Mouse (Mus musculus) hindbrain, embryonic 14.5 days (tissue): Measurements from ENCODE around the gene Cntnap5c. TPM values are rescaled to one million over a fixed set of nuclear protein-coding genes. Genes with fewer than 3 reads are reported as not detected.
"Not testable (repeated sequence)": the region's sequence is repeated elsewhere in the genome, so short reads cannot be mapped to it uniquely, and the experiment has no call there.

Source experiments
- ATAC-seq: fragments of 200-750 bp; cut with Nextera tagmentation; 2 replicates; pipeline ENCODE4 v1.8.0; 2017; ENCODE audit warnings: moderate number of reproducible peaks, mild to moderate bottlenecking, moderate TSS enrichment, moderate library complexity; ENCODE audit not compliant: low FRiP score
- DNase-seq: peaks from one replicate; pipeline ENCODE4 v3.0.0-alpha.2; 2015; ENCODE audit warnings: low spot score
- H3K27ac ChIP-seq: fragments of 300-500 bp; sonication (generic); 2 replicates; pipeline ENCODE4 v1.5.1; 2014; ENCODE audit warnings: mild to moderate bottlenecking, moderate library complexity
- H3K27me3 ChIP-seq: fragments of 300-500 bp; sonication (generic); 2 replicates; pipeline ENCODE4 v1.6.1; 2014; ENCODE audit warnings: mild to moderate bottlenecking, low read length, mixed read lengths; ENCODE audit not compliant: control insufficient read depth, insufficient read depth
- H3K36me3 ChIP-seq: fragments of 300-500 bp; sonication (generic); replicated peaks from 2 replicates; pipeline ENCODE4 v1.6.1; 2014; ENCODE audit not compliant: control insufficient read depth, insufficient read depth
- H3K4me1 ChIP-seq: fragments of 300-500 bp; sonication (generic); replicated peaks from 2 replicates; pipeline ENCODE4 v1.6.1; 2014; ENCODE audit warnings: antibody characterized with exemption, low read length, mixed read lengths; ENCODE audit not compliant: control insufficient read depth, insufficient read depth
- H3K4me2 ChIP-seq: fragments of 300-500 bp; sonication (generic); replicated peaks from 2 replicates; pipeline ENCODE4 v1.6.1; 2014; ENCODE audit warnings: mild to moderate bottlenecking, moderate library complexity
- H3K4me3 ChIP-seq: fragments of 300-500 bp; sonication (generic); replicated peaks from 2 replicates; pipeline ENCODE4 v1.5.1; 2014; ENCODE audit warnings: mild to moderate bottlenecking, low read length
- H3K9ac ChIP-seq: fragments of 300-500 bp; sonication (generic); 2 replicates; pipeline ENCODE4 v1.6.1; 2014
- H3K9me3 ChIP-seq: fragments of 300-500 bp; sonication (generic); 2 replicates; pipeline ENCODE4 v1.6.1; 2016; ENCODE audit warnings: low read length; ENCODE audit not compliant: control insufficient read depth
- WGBS: fragments of 180-500 bp; shearing (Covaris S2); extraction: QIAGEN DNeasy Blood & Tissue Kit; methylation state at CpG from one replicate; pipeline ENCODE4 v1.1.7; 2014; 5-methylcytosine and 5-hydroxymethylcytosine counted together
- polyA plus RNA-seq: library from polyadenylated mRNA; unstranded; fragments of >200 nt; fragmentation: Nextera tagmentation; extraction: Ambion mirVana; gene quantifications from 2 replicates; pipeline ENCODE4 v1.2.1, GENCODE M21; 2014

Gene Cntnap5c
- polyA plus RNA-seq, 1 experiment from 2014 or later, result 2.0 TPM

DNA sequence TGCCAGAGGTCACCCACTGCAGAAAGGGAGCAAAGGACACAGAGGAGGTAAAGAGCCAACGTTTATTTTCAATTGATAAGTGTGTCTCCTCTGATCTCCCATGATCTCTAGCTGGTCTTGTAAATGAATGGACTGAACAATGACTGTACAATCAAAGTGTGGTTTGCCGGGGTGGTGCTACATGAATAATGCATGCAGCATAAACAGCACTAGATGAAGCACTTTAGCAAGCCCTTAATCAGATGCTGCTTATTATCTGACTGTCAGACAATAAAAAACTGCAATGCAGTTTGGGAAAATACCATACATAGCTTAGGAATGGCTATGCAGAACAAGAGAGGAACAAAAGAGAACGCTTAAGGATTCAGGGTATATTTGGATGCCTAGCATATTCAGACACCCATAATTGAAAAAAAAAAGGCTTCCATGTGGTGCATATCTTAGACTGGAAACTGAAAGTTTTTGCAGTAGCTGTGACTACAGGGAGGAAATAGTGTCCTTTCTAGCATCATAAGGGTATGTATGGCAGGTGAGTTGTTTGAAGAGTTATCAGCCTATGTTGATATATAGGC is 30.1 kb downstream of the Cntnap5c start:
- Histone ChIP-seq H3K4me3 (no peak overlapping the region), H3K4me1 (no peaks in the 10 kb centered on the region), H3K9ac (no peak overlapping the region), H3K36me3 (no peaks in the 10 kb centered on the region), H3K27ac (no peak overlapping the region), H3K27me3 (no peaks in the 10 kb centered on the region), H3K9me3 (no peaks in the 10 kb centered on the region), H3K4me2 (no peak overlapping the region)
- ATAC-seq, result no peak
- DNase-seq, result no peak
- WGBS, result 16% methylated on average over 3 of the region's 3 CpGs

DNA sequence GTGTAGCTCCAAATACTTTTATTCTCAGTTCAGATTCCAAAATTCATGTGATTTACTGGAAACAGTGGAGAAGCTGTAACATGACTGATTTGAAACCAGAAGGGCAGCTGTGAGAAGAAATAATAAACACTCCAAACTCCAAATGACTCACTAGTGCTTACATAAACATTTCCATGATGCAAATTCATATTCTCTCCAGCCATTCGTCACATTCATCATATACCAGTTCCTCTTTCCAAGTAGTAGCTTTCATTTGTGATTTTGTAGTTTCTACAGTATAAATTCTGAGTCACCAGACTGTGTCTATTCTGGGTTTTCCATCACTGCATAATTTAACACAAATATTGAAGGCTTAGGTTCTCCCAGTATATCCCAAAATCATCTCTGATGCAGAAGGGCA is 31.8 kb downstream of the Cntnap5c start:
- Histone ChIP-seq H3K9me3 (no peaks in the 10 kb centered on the region), H3K4me2 (no peak overlapping the region), H3K4me3 (no peak overlapping the region), H3K27ac (no peak overlapping the region), H3K4me1 (no peaks in the 10 kb centered on the region), H3K9ac (no peak overlapping the region), H3K36me3 (no peaks in the 10 kb centered on the region), H3K27me3 (no peaks in the 10 kb centered on the region)
- no peak for DNase-seq
- no peak for ATAC-seq
- 82% methylated on average over 1 of the region's 1 CpGs for WGBS

DNA sequence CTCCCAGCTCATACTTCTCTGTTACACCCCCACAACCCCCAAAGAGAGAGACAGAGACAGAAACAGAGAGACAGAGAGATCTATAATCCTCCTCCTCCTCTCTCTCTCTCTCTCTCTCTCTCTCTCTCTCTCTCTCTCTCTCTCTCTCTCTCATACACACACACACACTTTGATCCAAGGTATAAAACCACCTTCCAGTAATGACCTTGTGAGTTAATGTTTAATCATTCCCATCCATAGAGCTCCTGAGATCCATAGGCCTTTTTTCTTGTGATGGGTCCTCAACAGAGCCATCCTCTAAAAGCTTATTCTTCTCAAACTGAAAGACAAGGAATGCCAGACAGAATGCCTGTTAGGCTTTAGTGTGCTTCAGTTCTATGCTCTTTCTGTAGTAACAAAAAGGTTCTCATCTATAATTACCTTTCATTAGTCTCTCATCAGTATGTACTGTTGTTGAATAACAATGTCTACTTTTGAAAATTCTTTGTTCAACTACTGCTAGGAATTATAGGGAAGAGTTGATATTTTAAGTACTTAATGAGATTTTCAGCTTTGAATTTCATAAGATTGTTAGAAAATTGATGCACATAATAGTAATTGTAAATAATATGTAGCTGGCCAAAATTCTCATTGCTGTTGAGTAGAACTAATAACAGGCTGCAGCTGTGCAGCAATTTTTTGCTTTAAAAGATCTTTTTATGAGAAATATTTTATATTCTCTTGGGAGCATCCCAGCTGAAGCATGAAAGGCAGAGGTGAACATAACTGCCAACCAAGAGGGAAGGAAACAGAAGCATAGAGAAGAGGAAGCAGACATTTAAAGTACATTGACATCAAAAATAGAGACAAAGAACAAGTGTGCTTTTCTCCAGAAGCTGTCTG is 68.0 kb downstream of the Cntnap5c start:
- Histone ChIP-seq H3K4me1 (no peaks in the 10 kb centered on the region), H3K9me3 (no peaks in the 10 kb centered on the region), H3K9ac (no peak overlapping the region), H3K27ac (no peak overlapping the region), H3K27me3 (no peaks in the 10 kb centered on the region), H3K4me2 (no peak overlapping the region), H3K36me3 (no peaks in the 10 kb centered on the region), H3K4me3 (no peak overlapping the region)
- no peak for ATAC-seq
- no peak for DNase-seq

DNA sequence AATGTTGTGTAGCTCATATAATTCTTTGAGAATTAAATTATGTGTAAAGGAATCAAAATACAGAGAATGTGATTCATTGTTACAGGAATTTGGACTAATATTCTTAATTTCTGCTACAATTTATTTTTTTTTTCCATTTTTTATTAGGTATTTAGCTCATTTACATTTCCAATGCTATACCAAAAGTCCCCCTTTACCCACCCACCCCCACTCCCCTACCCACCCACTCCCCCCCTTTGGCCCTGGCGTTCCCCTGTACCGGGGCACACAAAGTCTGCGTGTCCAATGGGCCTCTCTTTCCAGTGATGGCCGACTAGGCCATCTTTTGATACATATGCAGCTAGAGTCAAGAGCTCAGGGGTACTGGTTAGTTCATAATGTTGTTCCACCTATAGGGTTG is 86.4 kb downstream of the Cntnap5c start:
- not testable (repeated sequence) for H3K4me2 ChIP-seq, ATAC-seq, H3K4me1 ChIP-seq, H3K27ac ChIP-seq, H3K9me3 ChIP-seq, H3K9ac ChIP-seq, H3K27me3 ChIP-seq, H3K36me3 ChIP-seq, H3K4me3 ChIP-seq, DNase-seq
- no CpG with 5 or more reads among the region's 4 CpGs for WGBS

DNA sequence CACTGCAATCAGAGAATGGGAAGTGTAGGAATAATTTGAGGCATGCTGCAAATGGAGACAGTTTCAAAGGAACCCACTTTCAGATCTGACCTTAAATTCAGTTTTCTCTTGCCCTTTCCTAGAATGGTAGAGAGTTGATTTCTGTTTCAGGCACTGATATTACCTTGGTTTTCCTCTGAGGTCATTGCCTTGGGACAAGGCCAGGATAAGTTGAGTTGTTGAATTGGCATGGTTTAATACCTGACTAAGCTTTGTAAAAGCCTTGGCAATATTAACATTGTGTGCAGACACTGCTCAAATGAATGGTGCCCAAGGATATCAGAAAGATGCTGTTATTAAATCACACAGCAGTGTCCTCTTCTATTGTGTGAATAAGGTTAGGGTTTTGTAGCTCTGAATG is 96.6 kb downstream of the Cntnap5c start:
- H3K36me3 ChIP-seq, result no peaks in the 10 kb centered on the region
- H3K9ac ChIP-seq, result no peak overlapping the region
- H3K27me3 ChIP-seq, result no peaks in the 10 kb centered on the region
- DNase-seq (no peak), ATAC-seq (no peak)
- H3K4me3 ChIP-seq, result no peak overlapping the region
- no peak overlapping the region for H3K27ac ChIP-seq
- H3K4me1 ChIP-seq, result no peaks in the 10 kb centered on the region
- H3K4me2 ChIP-seq, result no peak overlapping the region
- no peaks in the 10 kb centered on the region for H3K9me3 ChIP-seq

DNA sequence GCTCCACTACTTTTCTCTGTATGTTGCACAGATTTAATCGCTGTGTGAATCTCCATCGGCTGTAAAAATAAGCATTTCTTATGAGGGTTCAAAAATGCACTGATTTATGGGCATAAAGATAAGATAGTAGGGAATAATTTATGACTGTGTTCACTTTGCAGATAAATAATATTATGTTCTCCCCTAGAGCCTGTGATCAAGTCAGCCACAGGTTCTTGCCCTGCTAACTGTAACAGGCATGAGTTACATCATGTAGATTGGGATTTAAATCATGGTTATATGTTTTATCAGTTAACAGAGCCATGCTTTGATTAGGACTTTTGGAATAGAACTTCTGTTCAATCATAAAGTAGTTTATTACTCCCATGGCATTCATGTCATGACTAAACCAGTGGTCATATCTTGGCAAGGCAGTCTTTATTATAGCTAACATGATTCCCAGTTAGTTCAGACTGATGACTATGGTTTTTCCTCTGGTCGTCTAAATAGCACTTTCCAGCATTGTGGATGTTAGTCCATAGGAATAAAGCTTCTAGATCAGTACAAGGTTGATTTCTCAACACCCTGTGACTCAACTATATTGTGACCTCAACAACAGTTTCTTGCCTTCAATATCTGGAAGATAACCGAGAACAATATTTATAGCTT is 118.5 kb downstream of the Cntnap5c start:
- Histone ChIP-seq H3K4me3 (no peak overlapping the region), H3K27ac (no peak overlapping the region), H3K27me3 (no peaks in the 10 kb centered on the region), H3K36me3 (no peaks in the 10 kb centered on the region), H3K4me1 (no peaks in the 10 kb centered on the region), H3K9me3 (no peaks in the 10 kb centered on the region), H3K4me2 (no peak overlapping the region), H3K9ac (no peak overlapping the region)
- no peak for ATAC-seq
- DNase-seq, result no peak
- WGBS, result 85% methylated on average over 4 of the region's 4 CpGs

DNA sequence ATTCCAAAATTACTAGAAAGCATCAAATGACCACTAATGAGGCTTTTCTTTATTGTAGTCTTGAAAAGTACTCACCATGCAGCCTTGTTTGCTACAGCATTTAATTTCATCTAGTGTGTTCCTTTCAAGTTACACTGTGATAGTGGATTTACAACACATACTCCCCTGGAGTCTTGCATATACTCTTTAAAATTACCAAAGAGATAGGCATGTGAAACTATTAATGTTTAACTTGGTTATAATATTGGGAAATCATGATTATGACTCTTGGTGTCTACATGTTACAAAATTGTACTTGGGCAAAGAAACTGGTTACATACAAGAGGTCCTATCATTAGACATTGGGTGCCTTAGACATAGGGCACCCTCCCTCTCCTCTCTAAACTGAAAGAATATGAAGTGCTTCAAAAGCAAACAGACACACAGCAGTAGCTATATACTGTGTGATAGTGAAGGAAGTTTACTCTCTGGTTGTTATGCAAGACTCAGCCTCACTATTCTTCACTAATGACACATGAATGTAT is 142.5 kb downstream of the Cntnap5c start:
- Histone ChIP-seq H3K27ac (no peak overlapping the region), H3K9me3 (no peaks in the 10 kb centered on the region), H3K36me3 (no peaks in the 10 kb centered on the region), H3K4me1 (no peaks in the 10 kb centered on the region), H3K4me3 (no peak overlapping the region), H3K9ac (no peak overlapping the region), H3K27me3 (no peaks in the 10 kb centered on the region), H3K4me2 (no peak overlapping the region)
- ATAC-seq (no peak), DNase-seq (no peak)

DNA sequence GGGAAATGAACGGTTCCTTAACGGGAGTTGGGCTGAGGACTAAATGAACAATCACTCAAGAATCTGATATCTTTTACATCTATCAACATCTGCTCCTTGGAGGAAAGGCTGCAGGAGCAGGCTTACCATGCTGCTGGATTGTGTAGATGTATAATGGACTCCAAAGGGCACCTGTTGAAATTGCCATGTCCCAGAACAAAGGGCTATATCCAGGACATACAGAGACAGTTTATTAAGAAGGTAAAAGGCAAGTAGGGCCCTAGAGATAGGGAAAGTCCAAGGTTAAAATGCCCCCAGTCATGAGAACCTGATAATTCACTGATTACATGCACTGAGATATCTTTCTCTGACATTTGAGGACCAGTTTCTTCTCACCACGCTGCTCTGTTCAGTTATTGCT is 214.9 kb downstream of the Cntnap5c start:
- Histone ChIP-seq H3K27ac (no peak overlapping the region), H3K27me3 (no peaks in the 10 kb centered on the region), H3K9me3 (no peaks in the 10 kb centered on the region), H3K36me3 (no peaks in the 10 kb centered on the region), H3K9ac (no peak overlapping the region), H3K4me1 (no peaks in the 10 kb centered on the region), H3K4me3 (no peak overlapping the region), H3K4me2 (no peak overlapping the region)
- DNase-seq, result no peak
- ATAC-seq, result no peak
- 80% methylated on average over 3 of the region's 3 CpGs for WGBS

DNA sequence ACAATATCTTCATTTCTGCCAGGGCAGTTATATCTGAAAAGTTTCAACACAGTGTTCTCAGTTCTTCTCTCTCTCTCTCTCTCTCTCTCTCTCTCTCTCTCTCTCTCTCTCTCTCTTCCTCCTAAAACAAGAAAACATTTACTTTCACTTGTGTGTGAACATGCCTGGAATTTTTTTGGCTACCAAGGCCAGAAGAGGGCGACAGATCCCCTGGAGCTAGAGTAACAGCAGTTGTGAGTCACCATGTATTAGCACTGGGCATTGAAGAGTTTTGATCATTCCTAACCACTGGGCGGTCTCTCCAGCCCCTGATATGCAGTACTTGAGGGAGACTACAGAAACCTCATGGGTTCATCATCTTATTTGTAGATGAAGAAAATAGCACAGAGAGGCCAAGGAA is 219.1 kb downstream of the Cntnap5c start:
- 52% methylated on average over 2 of the region's 2 CpGs for WGBS
- Histone ChIP-seq H3K4me2 (no peak overlapping the region), H3K27ac (no peak overlapping the region), H3K9ac (no peak overlapping the region), H3K4me1 (no peaks in the 10 kb centered on the region), H3K36me3 (no peaks in the 10 kb centered on the region), H3K4me3 (no peak overlapping the region), H3K27me3 (no peaks in the 10 kb centered on the region), H3K9me3 (no peaks in the 10 kb centered on the region)
- DNase-seq (no peak), ATAC-seq (no peak)
